Mouse (Mus musculus) kidney, postnatal 0 days (tissue): ENCODE measurements around the gene Wdr5. TPM values are rescaled to one million over a fixed set of nuclear protein-coding genes. Genes with fewer than 3 reads are reported as not detected.

Experiments used
- ATAC-seq: fragments of 200-750 bp; cut with Nextera tagmentation; replicated peaks from 2 replicates; pipeline ENCODE4 v1.8.0; 2017; ENCODE audit warnings: low read depth, moderate number of reproducible peaks, moderate TSS enrichment, moderate library complexity; ENCODE audit not compliant: low FRiP score
- DNase-seq: peaks from one replicate; pipeline ENCODE4 v3.0.0-alpha.2; 2016; ENCODE audit warnings: low spot score
- H3K27ac ChIP-seq: fragments of 300-500 bp; sonication (generic); 2 replicates; pipeline ENCODE4 v1.5.1; 2014; ENCODE audit warnings: mild to moderate bottlenecking
- H3K27me3 ChIP-seq: fragments of 300-500 bp; sonication (generic); 2 replicates; pipeline ENCODE4 v1.6.1; 2014; ENCODE audit warnings: low read length, mixed read lengths; ENCODE audit not compliant: insufficient read depth
- H3K36me3 ChIP-seq: fragments of 300-500 bp; sonication (generic); 2 replicates; pipeline ENCODE4 v1.6.1; 2014; ENCODE audit warnings: low read length, mixed read lengths; ENCODE audit not compliant: insufficient read depth
- H3K4me1 ChIP-seq: fragments of 300-500 bp; sonication (generic); replicated peaks from 2 replicates; pipeline ENCODE4 v1.6.1; 2014; ENCODE audit warnings: antibody characterized with exemption, low read length, mixed read lengths; ENCODE audit not compliant: insufficient read depth
- H3K4me2 ChIP-seq: fragments of 300-500 bp; sonication (generic); 2 replicates; pipeline ENCODE4 v1.6.1; 2014; ENCODE audit warnings: mild to moderate bottlenecking, low read length, moderate library complexity, mixed read lengths
- H3K4me3 ChIP-seq: fragments of 300-500 bp; sonication (generic); replicated peaks from 2 replicates; pipeline ENCODE4 v1.5.1; 2014; ENCODE audit warnings: low read depth, low read length
- H3K9ac ChIP-seq: fragments of 300-500 bp; sonication (generic); 2 replicates; pipeline ENCODE4 v1.6.1; 2014; ENCODE audit warnings: low read depth, low read length
- H3K9me3 ChIP-seq: fragments of 300-500 bp; sonication (generic); replicated peaks from 2 replicates; pipeline ENCODE4 v1.6.1; 2016; ENCODE audit warnings: low read length, inconsistent platforms, mixed read lengths
- CTCF ChIP-seq: IDR thresholded peaks from 2 replicates; pipeline ENCODE4 v1.5.1; 2016; ENCODE audit warnings: antibody characterized with exemption, low read depth, mild to moderate bottlenecking, moderate library complexity
- WGBS: fragments of 180-500 bp; shearing (Covaris S2); extraction: QIAGEN DNeasy Blood & Tissue Kit; methylation state at CpG from one replicate; pipeline ENCODE4 v1.1.7; 2014; 5-methylcytosine and 5-hydroxymethylcytosine counted together
- polyA plus RNA-seq: library from polyadenylated mRNA; unstranded; fragments of >200 nt; fragmentation: Nextera tagmentation; extraction: Ambion mirVana; gene quantifications from 2 replicates; pipeline ENCODE4 v1.2.1, GENCODE M21; 2015

Gene Wdr5
- polyA plus RNA-seq, 1 experiment from 2014 or later, result 43.0 TPM

DNA sequence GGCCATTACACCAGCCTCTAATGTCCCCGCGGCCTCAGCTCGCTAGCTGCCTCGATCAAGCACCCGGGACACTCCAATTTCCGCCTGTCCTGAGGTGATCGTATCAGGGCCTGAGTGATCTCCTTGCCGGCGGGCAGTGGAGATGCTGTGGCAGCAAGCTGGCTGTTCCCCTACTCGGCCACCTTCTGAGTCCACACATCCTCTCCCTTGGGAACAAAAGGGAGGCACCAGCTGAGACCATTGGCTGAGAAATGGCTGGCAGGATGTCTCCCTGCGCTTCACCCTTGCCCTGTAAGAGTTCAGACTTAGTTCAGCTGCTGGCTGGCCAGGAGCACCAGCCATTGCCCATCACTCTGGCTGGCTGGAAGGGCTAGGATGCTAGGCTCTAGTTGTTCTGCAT lies 67.2 kb downstream of the Wdr5 start:
- H3K4me2 ChIP-seq, result no peak overlapping the region
- ATAC-seq (no peak), DNase-seq (peak; percentile 28)
- no peaks in the 10 kb centered on the region for H3K9me3 ChIP-seq
- 32% methylated on average over 11 of the region's 11 CpGs for WGBS
- no peak overlapping the region for H3K27ac ChIP-seq
- no peak overlapping the region for H3K4me3 ChIP-seq
- TF ChIP-seq CTCF, result no peak
- H3K9ac ChIP-seq, result no peak overlapping the region
- no peaks in the 10 kb centered on the region for H3K27me3 ChIP-seq
- H3K4me1 ChIP-seq, result no peaks in the 10 kb centered on the region
- H3K36me3 ChIP-seq, result no peaks in the 10 kb centered on the region

DNA sequence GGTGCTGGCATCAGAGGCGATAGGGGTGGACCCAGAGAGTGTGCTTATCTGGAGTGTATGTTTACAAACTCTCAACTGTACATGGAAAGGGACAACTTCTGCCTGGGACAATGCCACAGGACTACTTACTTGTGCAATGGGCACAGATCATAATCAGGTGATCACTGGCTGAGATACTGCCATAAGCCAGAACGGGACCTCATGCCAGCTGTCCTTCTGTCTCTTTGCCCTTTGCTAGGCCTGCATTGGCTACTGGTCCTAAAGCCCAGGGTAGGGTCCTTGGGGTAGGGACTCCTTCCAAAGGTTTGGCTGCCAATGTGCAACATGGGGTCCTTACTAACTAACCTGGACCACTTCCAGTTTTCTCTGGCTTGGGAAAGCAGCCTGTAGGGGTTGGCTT lies 68.1 kb downstream of the Wdr5 start:
- Histone ChIP-seq H3K27me3 (no peaks in the 10 kb centered on the region), H3K4me2 (no peak overlapping the region), H3K9ac (no peak overlapping the region), H3K9me3 (no peaks in the 10 kb centered on the region), H3K27ac (no peak overlapping the region), H3K4me1 (no peaks in the 10 kb centered on the region), H3K4me3 (no peak overlapping the region), H3K36me3 (no peaks in the 10 kb centered on the region)
- no peak for ATAC-seq
- WGBS, result 92% methylated on average over 2 of the region's 2 CpGs
- no peak for DNase-seq
- TF ChIP-seq CTCF, result no peak

DNA sequence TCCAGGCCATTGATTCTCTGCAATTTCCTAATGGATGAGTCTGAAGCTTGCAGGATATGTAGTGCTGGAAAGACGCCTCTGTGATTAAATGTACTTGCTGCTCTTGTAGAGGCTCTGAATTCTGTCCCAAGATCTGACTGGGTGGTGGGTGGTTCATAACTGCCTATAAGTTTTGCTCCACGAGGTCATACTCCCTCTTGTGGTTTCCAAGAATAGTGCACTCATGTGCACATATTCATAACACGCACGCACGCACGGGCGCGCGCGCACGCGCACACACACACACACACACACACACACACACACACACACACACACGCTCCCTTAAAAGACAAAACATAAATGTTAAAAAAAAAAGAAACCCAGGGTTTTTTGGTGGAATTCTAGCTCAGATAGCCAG lies 69.6 kb downstream of the Wdr5 start:
- no peak overlapping the region for H3K9ac ChIP-seq
- WGBS, result 93% methylated on average over 13 of the region's 13 CpGs
- no peaks in the 10 kb centered on the region for H3K36me3 ChIP-seq
- H3K4me3 ChIP-seq, result no peak overlapping the region
- TF ChIP-seq CTCF, result peak; percentile 24; the same call in 1 of the 2 replicates
- no peaks in the 10 kb centered on the region for H3K9me3 ChIP-seq
- no peaks in the 10 kb centered on the region for H3K4me1 ChIP-seq
- ATAC-seq (no peak), DNase-seq (no peak)
- no peaks in the 10 kb centered on the region for H3K27me3 ChIP-seq
- H3K4me2 ChIP-seq, result no peak overlapping the region
- no peak overlapping the region for H3K27ac ChIP-seq

Other genes with a start within 250 kb of the Wdr5 start
- 4.7 and 5.6 TPM in 2 replicates for gene Vav2, start 88.1 kb upstream of the Wdr5 start, polyA plus RNA-seq
- 10.2 TPM in 2 replicates for gene Brd3os, start 72.8 kb upstream of the Wdr5 start, polyA plus RNA-seq
- 85.4 and 91.4 TPM in 2 replicates for gene Brd3, start 7.5 kb upstream of the Wdr5 start, polyA plus RNA-seq
- gene Rxra, start 161.3 kb downstream of the Wdr5 start, polyA plus RNA-seq, result 9.4 and 9.6 TPM in 2 replicates